In genomic region chr4:45019009-45019408, GRCm38 (mm10) we compare ENCODE assay signal across 8 mouse cellular contexts. TPM values are rescaled to one million over a fixed set of nuclear protein-coding genes. Genes with fewer than 3 reads are reported as not detected.
DNase-seq lines count a peak whose midpoint lies in the region; ATAC-seq and TF ChIP-seq lines count a peak whose summit lies in the region.

No protein-coding gene starts in this region.

- H3K36me3 ChIP-seq in kidney, adult 2 months (ENCODE audit: control insufficient read depth, insufficient read depth, low read length) = no peaks in the 10 kb centered on the region
- H3K36me3 ChIP-seq in MEL (ENCODE audit: control insufficient read depth in 1 of 2, insufficient read depth in 2 of 2, low read length in 2 of 2) = peaks cover 0 to 23% of the 10 kb centered on the region in 2 experiments; a peak in 2 of 4 replicates
- H3K36me3 ChIP-seq in heart, embryonic 15.5 days = peaks cover 6% of the 10 kb centered on the region; the same call in 1 of the 2 replicates

- peak overlapping the region; percentile 81 for H3K9ac ChIP-seq in MEL (ENCODE audit: control insufficient read depth, low read depth, low read length, poor library complexity, severe bottlenecking)
- peak overlapping the region; percentile 63 for H3K9ac ChIP-seq in heart, embryonic 15.5 days

- no peak for TF ChIP-seq EP300 in MEL (IDR thresholded peaks at IDR 0.05; ENCODE audit: low read depth in 1 of 2, low read length in 2 of 2)

- H3K27ac ChIP-seq in kidney, adult 2 months (ENCODE audit: insufficient read depth, low read depth, low read length) = no peak overlapping the region
- no peak overlapping the region for H3K27ac ChIP-seq in MEL (ENCODE audit: control insufficient read depth, low read depth, low read length)
- H3K27ac ChIP-seq in heart, embryonic 15.5 days = peak overlapping the region; percentile 60

- ATAC-seq in heart, embryonic 15.5 days (replicated peaks; ENCODE audit: insufficient number of reproducible peaks, insufficient read depth, low FRiP score, low read depth) = peak; percentile 44; the same call in 1 of the 2 replicates
- ATAC-seq in megakaryocyte, adult 5-6 weeks (ENCODE audit: poor library complexity, severe bottlenecking) = peak; percentile 4; the same call in 1 of the 2 replicates

- H3K9me3 ChIP-seq in MEL (replicated peaks; ENCODE audit: insufficient read depth, low read length) = no peaks in the 10 kb centered on the region
- no peaks in the 10 kb centered on the region for H3K9me3 ChIP-seq in heart, embryonic 15.5 days (replicated peaks)

- TF ChIP-seq POLR2A in kidney, adult 2 months (IDR thresholded peaks at IDR 0.05; ENCODE audit: low read depth, low read length) = no peak
- TF ChIP-seq POLR2A in MEL (IDR thresholded peaks at IDR 0.05; ENCODE audit: control insufficient read depth in 1 of 2, insufficient read depth in 1 of 2, low read depth in 1 of 2, low read length in 2 of 2, poor library complexity in 1 of 2) = no peak; a peak in 1 of 4 replicates

- H3K4me3 ChIP-seq in kidney, adult 2 months (ENCODE audit: insufficient read depth, low read depth, low read length) = peak overlapping the region; percentile 88
- H3K4me3 ChIP-seq in MEL (ENCODE audit: control insufficient read depth in 1 of 2, insufficient read depth in 1 of 2, low read depth in 2 of 2, low read length in 2 of 2) = peak overlapping the region; percentile 91 to 92
- H3K4me3 ChIP-seq in heart, embryonic 15.5 days = peak overlapping the region; percentile 76

- H3K4me1 ChIP-seq in kidney, adult 2 months (ENCODE audit: control insufficient read depth, insufficient read depth, low read length) = peaks cover 7% of the 10 kb centered on the region; the same call in 1 of the 2 replicates
- peaks cover under 1 to 28% of the 10 kb centered on the region in 2 experiments for H3K4me1 ChIP-seq in MEL (ENCODE audit: control insufficient read depth in 1 of 2, insufficient read depth in 2 of 2, low read length in 2 of 2)
- H3K4me1 ChIP-seq in heart, embryonic 15.5 days (replicated peaks) = peaks cover 20% of the 10 kb centered on the region

- no peaks in the 10 kb centered on the region for H3K27me3 ChIP-seq in kidney, adult 2 months (replicated peaks; ENCODE audit: control insufficient read depth, insufficient read depth, low read length)
- H3K27me3 ChIP-seq in MEL (ENCODE audit: control insufficient read depth in 1 of 2, insufficient read depth in 2 of 2, low read length in 2 of 2) = no peaks in the 10 kb centered on the region
- no peaks in the 10 kb centered on the region for H3K27me3 ChIP-seq in heart, embryonic 15.5 days

- H3K4me2 ChIP-seq in heart, embryonic 15.5 days = peak overlapping the region; percentile 87

- no peak for DNase-seq in kidney, adult 2 months
- no peak for DNase-seq in kidney, adult 8-10 months
- peak; percentile 45 for DNase-seq in MEL (ENCODE audit: low read depth, low spot score)
- DNase-seq in urinary bladder, postnatal 36 days (ENCODE audit: low spot score in 2 of 2) = no peak
- no peak for DNase-seq in spleen, postnatal 36 days (ENCODE audit: low spot score in 2 of 2)
- no peak for DNase-seq in kidney, postnatal 10 days

- no peak for TF ChIP-seq CTCF in kidney, adult 2 months (conservative IDR thresholded peaks at IDR 0.05; ENCODE audit: insufficient read depth, insufficient read length, low read depth, low read length)
- TF ChIP-seq CTCF in MEL (IDR thresholded peaks at IDR 0.05 in 2 of 3, conservative IDR thresholded peaks at IDR 0.05 in 1 of 3; ENCODE audit: control insufficient read depth in 1 of 3, insufficient read depth in 1 of 3, low read depth in 2 of 3, low read length in 3 of 3, poor library complexity in 1 of 3, severe bottlenecking in 1 of 3) = no peak

- WGBS in kidney, adult 2 months = 1% methylated on average over 14 of the region's 14 CpGs
- under 1% methylated on average over 14 of the region's 14 CpGs for WGBS in heart, embryonic 15.5 days

- TF ChIP-seq RAD21 in MEL (IDR thresholded peaks at IDR 0.05; ENCODE audit: low read depth, low read length) = no peak

- peaks cover 22% of the 10 kb centered on the region for H3K79me2 ChIP-seq in MEL (ENCODE audit: control insufficient read depth, insufficient read depth, low read length, poor library complexity)

TF ChIP-seq in MEL, 35 proteins besides CTCF, POLR2A, EP300 and RAD21:
- TF ChIP-seq TBP (IDR thresholded peaks at IDR 0.05; ENCODE audit: low read depth, low read length) = no peak

RNA-seq across cellular contexts. Expression of gene Polr1e, which starts 0.6 kb away (rescaled TPM):
- 6.2 and 7.8 TPM in 2 replicates for polyA plus RNA-seq in kidney, adult 2 months (2012; rRNA removed)
- total RNA-seq in MEL (2012; rRNA removed) = 35.4 and 40.8 TPM in 2 replicates
- 10 to 100 TPM in 1 of 2 experiments, not detected in 1; 51.5 TPM for polyA plus RNA-seq in MEL (2012; ENCODE audit: insufficient read depth in 1 of 2, insufficient read length in 2 of 2, low read depth in 1 of 2, low replicate concordance in 2 of 2, missing spikeins in 1 of 2)
- polyA plus RNA-seq in heart, embryonic 15.5 days (2015; fragmentation: Nextera tagmentation; extraction: Ambion mirVana) = 71.2 and 73.8 TPM in 2 replicates
- 25.3 and 25.9 TPM in 2 replicates for total RNA-seq in megakaryocyte, adult 5-6 weeks (2015)
- 21.0 and 24.3 TPM in 2 replicates for total RNA-seq in megakaryocyte, adult 5-6 weeks (2017)

RNA-seq across cellular contexts. Expression of gene Zbtb5, which starts 6.8 kb away (rescaled TPM):
- 11.8 and 12.8 TPM in 2 replicates for polyA plus RNA-seq in kidney, adult 2 months (2012; rRNA removed)
- 7.8 and 9.1 TPM in 2 replicates for total RNA-seq in MEL (2012; rRNA removed)
- 10 to 100 TPM in 1 of 2 experiments, not detected in 1; 10.2 TPM for polyA plus RNA-seq in MEL (2012; ENCODE audit: insufficient read depth in 1 of 2, insufficient read length in 2 of 2, low read depth in 1 of 2, low replicate concordance in 2 of 2, missing spikeins in 1 of 2)
- 12.5 and 15.3 TPM in 2 replicates for polyA plus RNA-seq in heart, embryonic 15.5 days (2015; fragmentation: Nextera tagmentation; extraction: Ambion mirVana)
- 5.6 and 8.0 TPM in 2 replicates for total RNA-seq in megakaryocyte, adult 5-6 weeks (2015)
- 9.0 TPM in 2 replicates for total RNA-seq in megakaryocyte, adult 5-6 weeks (2017)

RNA-seq across cellular contexts. Expression of gene Grhpr, which starts 37.8 kb away (rescaled TPM):
- polyA plus RNA-seq in kidney, adult 2 months (2012; rRNA removed) = 334 and 342 TPM in 2 replicates
- 27.3 and 43.0 TPM in 2 replicates for total RNA-seq in MEL (2012; rRNA removed)
- 10 to 100 TPM in 1 of 2 experiments, not detected in 1; 76.4 TPM for polyA plus RNA-seq in MEL (2012; ENCODE audit: insufficient read depth in 1 of 2, insufficient read length in 2 of 2, low read depth in 1 of 2, low replicate concordance in 2 of 2, missing spikeins in 1 of 2)
- polyA plus RNA-seq in heart, embryonic 15.5 days (2015; fragmentation: Nextera tagmentation; extraction: Ambion mirVana) = 83.5 and 85.2 TPM in 2 replicates
- 6.5 and 7.0 TPM in 2 replicates for total RNA-seq in megakaryocyte, adult 5-6 weeks (2015)
- total RNA-seq in megakaryocyte, adult 5-6 weeks (2017) = 2.7 and 2.8 TPM in 2 replicates
